Mouse (Mus musculus) MEL-GATA-1-ER (cell line): ENCODE data around the gene Psma7.

Experiments used
- DNase-seq: peaks from one replicate; pipeline ENCODE4 v3.0.0-alpha.2; 2012; ENCODE audit warnings: low read depth; ENCODE audit errors: extremely low read depth

Psma7 gene

DNA sequence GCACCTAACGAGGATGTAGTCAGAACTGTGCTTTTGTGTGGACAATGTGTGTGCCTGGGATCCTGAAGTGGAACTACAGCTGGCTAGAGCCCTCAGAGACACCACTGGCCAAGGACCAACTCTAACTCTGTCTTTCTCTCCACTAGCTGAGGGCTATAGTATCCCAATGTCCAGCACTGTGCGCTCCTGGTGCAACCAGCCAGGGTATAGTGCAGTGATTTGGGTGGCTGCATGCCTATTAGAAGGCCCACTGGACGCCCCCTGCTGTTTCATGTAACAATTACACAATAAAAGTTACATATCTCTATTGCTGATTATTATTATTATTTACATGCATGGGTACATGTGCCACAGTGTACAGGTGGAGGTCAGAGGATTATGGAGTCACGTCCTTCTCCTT lies 3.0 kb upstream of the Psma7 start:
- no peak for DNase-seq

- DNase-seq = no peak
These were observed 754 bp upstream of the Psma7 start for GRCm38 (mm10) chr2:180042858-180043515.

DNA sequence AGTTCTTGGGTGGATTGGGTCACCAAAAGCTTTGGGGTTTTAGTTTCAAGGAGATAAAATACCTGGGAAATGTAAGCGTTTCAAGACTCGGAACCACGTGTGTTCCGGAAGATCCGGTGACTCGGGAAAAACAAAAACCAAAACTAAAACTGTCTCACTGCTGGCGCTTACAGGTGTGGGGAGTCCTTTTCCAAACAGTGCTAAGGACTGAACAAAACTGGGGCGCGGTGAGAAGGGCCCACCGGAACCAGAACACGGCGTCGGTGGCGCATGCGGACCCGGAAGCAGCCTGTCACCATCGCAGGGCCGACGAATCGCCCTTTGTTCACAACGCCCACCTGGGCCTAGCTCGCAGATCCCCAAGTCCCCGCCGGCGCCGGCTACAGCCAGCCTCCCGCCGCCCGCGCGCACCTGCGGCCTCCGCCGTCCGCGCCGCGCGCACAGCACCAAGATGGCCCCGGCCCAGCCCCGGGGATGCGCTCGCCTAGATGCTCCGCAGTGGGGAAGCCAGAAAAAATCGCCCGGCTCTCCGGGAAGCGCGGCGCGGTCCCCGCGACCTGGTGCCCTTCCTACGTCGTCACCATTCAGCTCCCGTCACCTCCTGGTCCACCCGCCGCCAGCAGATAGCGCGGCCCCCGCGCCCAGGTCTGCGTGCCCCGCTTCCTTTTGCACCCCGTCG lies 517 bp downstream of the Psma7 start:
- DNase-seq = no peak

DNA sequence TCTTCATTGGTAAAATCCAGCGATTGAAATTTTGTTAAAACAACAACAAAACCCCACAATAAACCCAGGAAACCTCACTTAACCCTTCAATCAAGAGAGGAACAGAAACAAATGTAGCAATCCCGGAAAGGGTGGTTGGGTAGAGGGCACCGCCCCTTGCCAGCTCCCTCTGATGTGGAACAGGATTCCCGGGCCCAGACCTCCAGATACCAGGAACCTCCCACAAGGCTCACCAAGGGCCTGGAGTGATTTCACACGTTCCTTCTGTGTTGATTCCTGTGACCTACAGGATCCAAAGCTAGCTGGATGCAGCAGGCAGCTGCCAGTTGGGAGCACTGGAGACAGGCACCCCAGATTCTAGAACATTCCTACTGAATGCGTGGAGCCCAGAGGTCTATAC lies 1.8 kb downstream of the Psma7 start:
- no peak for DNase-seq

- no peak for DNase-seq
These were observed 7.5 kb downstream of the Psma7 start for GRCm38 (mm10) chr2:180034753-180035152.

DNA sequence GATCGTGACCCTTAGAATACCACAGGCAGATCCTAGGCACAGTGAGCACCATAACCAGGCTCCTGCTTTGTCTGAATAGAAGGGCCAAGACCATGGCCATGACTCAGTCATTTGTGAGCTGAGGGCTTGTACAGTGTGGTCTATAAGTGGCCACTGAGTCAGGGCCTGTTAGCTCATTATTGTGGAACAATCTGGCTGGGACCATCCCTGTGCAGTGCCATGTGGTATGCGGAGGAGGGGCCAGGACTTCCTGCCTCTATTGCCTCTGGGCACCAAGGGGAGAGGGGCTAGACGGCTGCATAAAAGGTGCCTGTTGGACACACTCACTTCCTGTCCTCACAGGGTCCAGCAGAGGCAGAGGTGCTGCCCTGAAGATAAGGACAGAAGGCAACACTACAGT lies 8.3 kb downstream of the Psma7 start:
- no peak for DNase-seq

DNA sequence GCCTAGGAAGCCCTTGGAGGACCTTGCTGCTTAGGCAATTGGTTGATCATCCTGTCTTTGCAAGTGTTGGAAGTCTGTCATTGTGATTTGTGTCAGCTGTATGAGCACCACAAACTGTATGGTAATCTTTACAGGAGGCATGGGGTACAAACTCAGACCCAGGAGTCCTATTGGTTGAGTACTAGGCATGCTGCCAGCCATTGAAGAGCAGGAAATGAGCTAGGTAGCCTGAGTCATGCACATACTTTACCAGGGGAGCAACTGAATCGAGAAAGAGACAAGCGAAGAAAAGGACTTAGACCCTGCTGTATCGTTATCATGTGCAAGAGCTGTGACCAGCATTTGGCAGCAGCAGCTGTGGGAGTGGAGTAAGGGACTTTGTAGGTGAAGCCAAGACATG lies 9.3 kb downstream of the Psma7 start:
- DNase-seq = no peak

- no peak for DNase-seq
These were observed 11.0 kb downstream of the Psma7 start for GRCm38 (mm10) chr2:180031270-180031669.

- DNase-seq = no peak
These were observed 14.5 kb downstream of the Psma7 start for GRCm38 (mm10) chr2:180027768-180028167.

GRCm38 (mm10) chr2:180025861-180026200 lies 16.4 kb downstream of the Psma7 start:
- no peak for DNase-seq

DNA sequence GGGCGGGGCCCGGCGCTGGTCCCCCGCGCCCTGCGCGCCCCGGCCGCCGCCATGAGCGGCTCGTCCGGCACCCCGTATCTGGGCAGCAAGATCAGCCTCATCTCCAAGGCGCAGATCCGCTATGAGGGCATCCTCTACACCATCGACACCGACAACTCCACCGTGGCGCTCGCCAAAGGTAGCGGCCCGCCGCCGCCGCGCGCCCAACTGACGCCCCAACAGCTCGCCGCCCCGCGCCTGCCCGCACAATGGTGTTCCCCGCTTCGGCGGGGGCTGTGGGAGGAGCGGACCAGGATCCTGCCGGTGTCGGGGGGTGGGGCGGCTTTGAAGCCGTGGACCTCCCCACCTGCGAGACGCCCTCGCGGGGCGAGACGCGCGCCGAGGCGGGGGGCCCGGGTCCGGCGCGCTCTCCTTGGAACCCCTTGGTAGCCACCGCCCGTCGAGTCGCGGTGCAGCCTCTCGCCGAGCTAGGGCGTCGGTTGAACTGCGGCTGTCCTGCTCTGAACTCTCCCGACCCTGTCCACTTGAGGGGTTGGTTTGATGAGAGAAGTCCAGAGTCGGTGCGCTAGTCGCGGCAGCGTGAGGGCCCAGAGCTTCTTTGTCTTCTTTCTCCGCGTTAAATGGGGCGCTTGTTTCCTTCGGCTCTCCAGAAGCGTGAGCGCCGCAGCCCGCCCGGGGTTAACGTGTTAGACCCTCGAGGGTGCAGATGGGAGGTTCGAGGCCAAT lies 16.9 kb downstream of the Psma7 start:
- no peak for DNase-seq

DNA sequence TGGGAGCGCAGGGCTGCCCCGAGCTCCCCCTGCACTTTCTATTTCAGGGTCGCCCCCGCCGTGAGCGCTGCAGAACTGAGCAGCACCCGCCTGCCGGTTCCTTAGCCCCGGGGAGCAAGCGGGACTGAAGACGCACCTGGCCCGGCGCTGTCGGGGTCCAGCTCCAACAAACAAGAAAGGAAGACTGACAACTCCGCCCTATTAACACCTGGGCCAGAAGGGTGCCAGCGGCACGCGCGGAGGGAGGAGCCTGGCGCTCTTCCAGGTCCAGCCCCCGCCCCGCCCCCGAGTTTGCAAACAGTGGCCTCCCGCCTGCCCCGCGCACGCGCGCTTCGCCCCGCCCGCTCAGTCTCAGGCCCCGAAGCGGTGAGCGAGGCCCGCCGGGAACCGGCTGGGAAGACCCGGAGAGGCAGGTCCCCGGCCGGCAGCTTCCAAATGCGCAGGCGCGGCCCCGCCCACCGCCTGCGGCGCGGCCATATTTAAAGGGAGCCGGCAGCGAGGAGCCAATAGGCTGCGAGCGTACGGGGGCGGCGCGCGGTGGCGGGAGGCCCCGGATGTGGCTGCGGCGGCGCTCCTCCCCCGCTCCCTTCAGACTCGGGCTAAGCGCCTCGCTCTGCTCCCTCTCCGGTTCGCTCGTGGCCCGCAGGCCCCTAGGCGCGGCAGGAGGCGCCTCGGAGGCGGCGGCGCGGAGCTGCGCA lies 17.7 kb downstream of the Psma7 start, which contains the start of gene Lsm14b:
Gene Lsm14b (plus strand): TSS at position 587 of the 698 bp plus-strand sequence.
- peak; percentile 81 for DNase-seq

DNA sequence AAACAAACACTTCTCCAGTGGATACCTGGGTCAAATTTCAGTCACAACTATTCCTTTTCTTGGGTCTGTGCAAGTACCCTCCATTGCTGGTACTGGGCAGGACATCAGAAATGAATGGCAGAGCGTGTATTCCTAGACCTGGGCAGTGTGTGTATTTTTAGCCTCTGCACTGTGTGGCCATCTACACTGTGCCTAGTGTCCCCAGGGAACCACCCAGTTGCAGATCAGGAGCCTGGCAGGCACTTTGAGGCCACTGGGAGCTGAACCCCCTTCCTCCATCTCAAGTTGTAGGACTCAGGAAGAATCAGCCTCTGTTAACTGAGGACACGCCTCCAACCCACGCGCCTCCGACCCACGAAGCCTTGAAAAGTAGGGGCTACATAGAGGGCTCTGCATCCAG lies 19.5 kb downstream of the Psma7 start:
- no peak for DNase-seq

GRCm38 (mm10) chr2:180020919-180021318 lies 21.3 kb downstream of the Psma7 start:
- DNase-seq = no peak

GRCm38 (mm10) chr2:180020091-180020661 lies 22.1 kb downstream of the Psma7 start:
- DNase-seq = no peak

- DNase-seq = no peak
These were observed 23.7 kb downstream of the Psma7 start for GRCm38 (mm10) chr2:180018573-180018972.

GRCm38 (mm10) chr2:180017632-180018031 lies 24.6 kb downstream of the Psma7 start:
- DNase-seq = no peak

DNA sequence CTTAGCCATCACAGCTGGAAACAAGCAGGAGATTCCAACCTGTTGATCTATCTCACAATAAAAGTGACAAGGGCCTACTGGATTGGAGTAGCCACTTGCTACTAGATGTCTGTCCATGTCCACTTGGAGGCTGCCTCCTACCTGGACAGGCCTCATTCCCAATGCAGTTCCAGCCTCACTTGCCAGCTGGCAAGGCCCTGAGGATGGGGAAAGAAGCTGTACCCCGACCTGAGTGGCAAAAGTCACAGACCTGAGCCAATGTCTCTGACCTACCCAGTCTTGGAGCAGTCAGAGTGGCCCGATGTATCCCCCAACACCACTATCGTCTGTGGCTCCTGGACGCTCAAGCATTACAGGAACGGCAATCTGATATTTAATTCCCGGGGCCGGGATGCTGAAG lies 28.5 kb downstream of the Psma7 start:
- no peak for DNase-seq

DNA sequence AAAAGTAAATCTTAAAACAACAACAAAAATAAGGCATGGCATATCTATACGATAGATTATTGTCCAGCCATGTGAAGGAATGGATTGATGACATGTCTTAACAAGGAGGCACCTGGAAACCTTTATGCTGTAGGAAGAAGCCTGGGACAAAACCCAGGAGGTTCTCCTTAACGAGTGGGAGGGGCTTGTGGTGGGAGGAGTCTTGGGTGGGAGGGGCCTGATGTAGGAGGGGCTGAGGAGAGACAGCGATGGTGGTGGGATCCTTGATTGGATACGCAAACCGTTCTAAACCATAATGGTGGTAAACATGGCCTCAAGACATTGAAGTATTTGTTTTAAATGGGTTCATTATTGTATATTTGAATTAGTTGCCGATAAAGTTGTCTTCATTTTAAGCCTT lies 30.9 kb downstream of the Psma7 start:
- DNase-seq = no peak

- DNase-seq = no peak
These were observed 31.5 kb downstream of the Psma7 start for GRCm38 (mm10) chr2:180010686-180011085.

DNA sequence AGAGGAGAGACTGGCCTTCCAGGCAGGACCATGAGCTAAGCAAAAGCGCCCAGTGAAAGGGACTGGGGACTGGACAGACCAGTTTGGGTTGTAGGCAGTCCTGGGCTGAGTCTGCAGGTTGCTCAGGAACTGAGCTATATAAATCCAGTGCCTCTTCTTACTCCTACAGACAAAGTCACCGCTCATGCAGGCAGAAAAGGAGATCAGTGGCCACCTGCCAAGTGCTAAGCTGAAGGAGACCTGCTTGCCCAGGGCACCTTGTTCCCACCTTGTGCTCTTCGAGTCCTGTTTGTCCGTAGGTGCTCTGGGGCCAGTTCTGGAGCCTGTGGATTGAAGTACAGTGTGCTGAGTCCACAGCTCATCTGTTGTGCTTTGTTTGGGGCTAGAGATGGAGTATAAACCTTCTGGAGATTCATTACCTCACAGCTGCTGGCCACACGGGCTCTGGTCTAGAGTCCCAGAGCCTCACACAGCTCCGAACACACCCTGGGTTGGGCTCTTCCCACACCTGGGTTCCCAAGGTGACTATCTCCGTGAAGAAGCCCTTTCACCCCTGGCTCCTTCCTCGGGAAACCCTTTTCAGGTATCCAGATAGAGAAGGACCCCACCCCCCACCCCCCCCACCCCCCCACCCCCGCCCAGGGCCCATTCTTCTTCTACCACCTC lies 35.7 kb downstream of the Psma7 start:
- DNase-seq = no peak
